Mouse (Mus musculus): ENCODE data around the gene Ubtd2.
A peak's percentile ranks its signal among the peaks of the same experiment; 100 is the strongest.
"Not testable (repeated sequence)": the region's sequence is repeated elsewhere in the genome, so short reads cannot be mapped to it uniquely, and the experiment has no call there.

Ubtd2 gene

GRCm38 (mm10) chr11:32464282-32464681, 9.1 kb downstream of the Ubtd2 start:
- no peak for DNase-seq (ENCODE audit: low spot score)

GRCm38 (mm10) chr11:32471925-32472324, 16.8 kb downstream of the Ubtd2 start:
- DNase-seq (ENCODE audit: low spot score) = no peak

DNA sequence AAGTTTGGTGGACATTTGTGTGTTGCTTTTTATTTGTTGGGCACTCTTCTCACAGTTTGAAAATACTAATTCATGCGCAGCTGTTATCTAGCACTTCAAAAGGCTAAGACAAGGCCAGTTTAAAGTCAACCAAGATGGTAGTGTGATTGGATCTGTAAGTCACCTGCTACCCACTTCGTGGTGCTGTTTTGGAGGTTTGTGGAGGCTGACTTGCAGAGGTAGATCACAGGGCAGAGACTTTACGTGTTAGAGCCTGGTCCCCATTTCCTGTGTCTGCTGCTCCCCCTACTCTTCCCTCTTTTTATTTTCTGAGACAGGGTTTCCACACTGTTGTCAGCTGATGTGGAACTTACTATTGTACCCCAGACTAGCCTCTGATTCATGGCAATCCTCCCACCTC, 19.6 kb downstream of the Ubtd2 start:
- DNase-seq (ENCODE audit: low spot score) = no peak

- no peak for DNase-seq (ENCODE audit: low spot score)
Measured at GRCm38 (mm10) chr11:32475487-32476236, 20.5 kb downstream of the Ubtd2 start.

- no peak for DNase-seq (ENCODE audit: low spot score)
Measured at GRCm38 (mm10) chr11:32481525-32481924, 26.4 kb downstream of the Ubtd2 start.

DNA sequence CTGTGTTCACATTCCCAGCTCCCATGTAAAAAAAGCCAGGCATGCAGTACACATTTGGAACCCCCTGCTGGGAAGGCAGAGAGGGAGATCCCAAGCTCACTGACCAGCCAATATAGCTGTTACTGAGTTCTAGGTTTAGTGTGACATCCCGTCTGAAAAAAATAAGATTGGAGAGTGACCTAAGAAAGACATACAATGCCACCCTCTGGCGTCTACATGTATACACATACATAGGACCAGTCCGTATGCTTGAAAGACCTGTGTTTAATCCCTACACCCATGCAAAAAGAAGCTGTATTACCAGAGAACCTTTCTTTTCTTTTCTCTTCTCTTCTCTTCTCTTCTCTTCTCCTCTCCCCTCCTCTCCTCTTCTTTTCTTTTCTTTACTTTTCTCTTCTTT, 30.1 kb downstream of the Ubtd2 start:
- no peak for DNase-seq (ENCODE audit: low spot score)

- no peak for DNase-seq (ENCODE audit: low spot score)
Measured at GRCm38 (mm10) chr11:32486621-32487020, 31.5 kb downstream of the Ubtd2 start.

- DNase-seq (ENCODE audit: low spot score) = no peak
Measured at GRCm38 (mm10) chr11:32487501-32487900, 32.3 kb downstream of the Ubtd2 start.

GRCm38 (mm10) chr11:32488344-32488743, 33.2 kb downstream of the Ubtd2 start:
- DNase-seq (ENCODE audit: low spot score) = no peak

DNA sequence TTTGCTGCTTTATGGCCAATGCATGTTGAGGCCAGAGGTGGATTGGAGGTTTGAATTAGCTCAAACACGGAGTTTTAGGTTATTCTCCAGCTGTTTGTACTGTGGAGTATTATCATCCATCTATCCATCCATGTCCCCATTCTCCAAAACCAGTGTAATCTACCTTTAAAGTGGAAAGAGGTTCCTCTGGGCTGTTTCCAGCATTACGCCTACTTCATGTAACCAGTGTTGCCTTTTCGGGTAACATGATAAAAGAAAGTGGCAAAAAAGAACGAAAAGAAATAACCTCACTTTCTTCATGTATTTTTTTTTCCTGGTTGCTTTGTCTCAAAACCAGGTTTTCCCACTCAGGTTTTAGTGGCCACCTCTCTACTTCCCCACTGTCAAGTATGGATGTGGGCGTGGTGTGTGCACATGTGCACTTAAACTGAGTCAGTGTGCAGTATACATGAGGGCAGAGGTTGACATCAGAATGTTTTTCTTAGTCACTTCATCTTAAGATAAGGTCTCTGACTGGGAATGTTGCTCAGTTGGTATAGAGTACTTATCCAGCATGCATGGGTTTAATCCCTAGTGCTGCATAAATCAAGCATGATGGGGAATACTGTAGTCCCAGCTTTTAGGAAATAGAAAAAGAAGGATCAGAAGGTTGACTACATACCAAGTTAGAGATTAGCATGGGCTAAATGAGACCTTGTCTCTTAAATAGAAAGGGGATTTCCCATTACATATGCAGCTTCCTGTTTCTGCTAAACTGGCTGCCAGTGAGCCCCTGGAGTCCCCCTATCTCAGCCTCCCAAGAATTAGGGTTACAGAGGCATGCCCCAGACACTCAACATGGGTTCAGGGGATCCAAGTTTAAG, 33.9 kb downstream of the Ubtd2 start:
- no peak for DNase-seq (ENCODE audit: low spot score)

DNA sequence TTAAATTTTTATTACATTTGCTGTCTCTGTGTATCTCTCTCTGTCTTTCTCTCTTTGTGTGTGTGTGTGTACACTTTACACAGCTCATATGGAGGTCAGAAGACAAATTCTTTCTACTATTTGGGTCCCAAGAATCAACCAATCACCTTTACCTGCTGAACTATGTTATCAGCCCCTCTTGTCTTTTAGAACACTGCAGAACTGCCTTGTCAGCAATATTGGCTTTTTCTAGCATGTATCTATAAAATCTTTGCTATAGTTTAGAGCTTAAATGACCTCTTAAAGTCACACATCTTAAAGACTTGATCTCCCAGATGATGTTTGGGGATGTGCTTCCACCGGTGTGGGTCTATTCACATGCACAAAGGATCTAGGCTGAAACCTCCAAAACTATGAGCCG, 35.9 kb downstream of the Ubtd2 start:
- DNase-seq (ENCODE audit: low spot score) = no peak

DNA sequence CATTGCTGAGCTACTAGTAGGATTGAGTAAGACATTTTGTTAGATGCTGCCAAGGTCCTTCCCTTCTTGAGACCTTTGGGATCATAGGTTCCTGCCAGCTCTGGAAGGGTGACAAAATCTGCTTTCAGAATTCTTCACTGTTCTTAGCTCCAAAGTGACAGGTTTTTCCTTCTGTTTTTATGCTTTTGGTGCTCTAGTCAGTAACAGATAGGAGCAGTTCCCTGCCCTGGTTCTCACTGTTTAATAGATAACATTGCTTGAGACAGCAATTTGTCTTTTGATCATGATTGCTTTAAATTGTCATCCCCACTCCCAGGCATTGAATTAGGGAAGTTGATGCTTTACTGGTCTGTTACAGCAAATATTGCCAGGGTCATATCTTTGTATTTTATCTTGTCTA, 38.1 kb downstream of the Ubtd2 start:
- DNase-seq (ENCODE audit: low spot score) = no peak

GRCm38 (mm10) chr11:32495283-32495682, 40.1 kb downstream of the Ubtd2 start:
- DNase-seq (ENCODE audit: low spot score) = no peak

DNA sequence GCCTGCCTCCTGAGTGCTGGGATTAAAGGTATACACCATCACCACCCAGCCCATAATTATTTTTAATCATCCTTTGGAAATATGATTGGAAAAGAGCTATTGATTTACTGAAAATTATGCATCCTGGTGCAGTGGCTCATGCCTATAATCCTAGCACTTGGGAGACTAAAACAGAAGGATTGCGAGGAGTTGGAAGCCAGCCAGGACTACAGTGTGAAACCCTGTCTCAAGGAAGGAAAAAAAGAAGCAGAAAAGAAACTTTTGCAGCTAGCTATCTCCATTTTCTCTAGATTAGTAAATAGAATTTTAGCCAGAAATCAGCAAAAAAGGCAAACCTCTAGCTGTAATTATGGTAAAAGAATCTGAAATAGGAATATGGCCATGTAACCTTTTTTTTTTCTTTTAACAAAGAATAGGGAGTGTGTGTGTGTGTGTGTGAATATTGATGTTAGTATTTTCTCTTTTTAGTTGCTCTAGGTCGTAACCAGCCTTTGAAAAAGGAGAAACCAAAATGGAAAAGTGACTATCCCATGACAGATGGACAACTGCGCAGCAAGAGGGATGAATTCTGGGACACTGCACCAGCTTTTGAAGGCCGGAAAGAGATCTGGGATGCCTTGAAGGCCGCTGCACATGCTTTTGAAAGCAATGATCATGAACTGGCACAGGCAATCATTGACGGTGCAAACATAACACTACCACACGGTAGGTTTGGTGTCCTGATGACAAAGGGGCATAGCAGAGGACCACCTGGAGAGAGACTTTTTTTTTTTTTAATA, 43.8 kb downstream of the Ubtd2 start:
- peak; percentile 16 for DNase-seq (ENCODE audit: low spot score)

- DNase-seq (ENCODE audit: low spot score) = no peak
Measured at GRCm38 (mm10) chr11:32499931-32500330, 44.8 kb downstream of the Ubtd2 start.

- no peak for DNase-seq (ENCODE audit: low spot score)
Measured at GRCm38 (mm10) chr11:32503711-32504110, 48.5 kb downstream of the Ubtd2 start.

- no peak for DNase-seq (ENCODE audit: low spot score)
Measured at GRCm38 (mm10) chr11:32505091-32505739, 50.0 kb downstream of the Ubtd2 start.

DNA sequence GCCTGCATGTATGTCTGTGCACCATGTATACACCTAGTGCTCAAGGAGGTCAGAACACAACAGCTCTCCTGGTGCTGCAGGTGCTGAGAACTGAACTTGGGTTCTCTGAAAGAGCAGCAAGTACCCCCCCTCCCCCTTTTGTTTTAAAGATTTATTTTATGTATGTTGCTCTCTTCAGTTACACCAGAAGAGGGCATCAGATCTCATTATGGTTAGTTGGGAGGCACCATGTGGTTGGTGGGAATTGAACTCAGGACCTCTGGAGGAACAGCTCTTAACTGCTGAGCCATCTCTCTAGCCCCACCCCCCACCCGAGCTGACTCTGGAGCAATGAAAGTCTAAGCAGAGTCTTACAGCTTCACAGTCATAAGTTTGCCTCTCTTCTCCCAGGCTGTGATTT, 55.8 kb downstream of the Ubtd2 start:
- DNase-seq (ENCODE audit: low spot score) = no peak

- DNase-seq (ENCODE audit: low spot score) = not testable (repeated sequence)
Measured at GRCm38 (mm10) chr11:32514853-32515252, 59.7 kb downstream of the Ubtd2 start.

GRCm38 (mm10) chr11:32516091-32516490, 60.9 kb downstream of the Ubtd2 start:
- no peak for DNase-seq (ENCODE audit: low spot score)

- DNase-seq (ENCODE audit: low spot score) = no peak
Measured at GRCm38 (mm10) chr11:32516916-32517712, 61.9 kb downstream of the Ubtd2 start.

Measured in ovary, postnatal 14 days (tissue).